14 mouse cellular contexts compared by ENCODE assay signal in the genomic region with DNA sequence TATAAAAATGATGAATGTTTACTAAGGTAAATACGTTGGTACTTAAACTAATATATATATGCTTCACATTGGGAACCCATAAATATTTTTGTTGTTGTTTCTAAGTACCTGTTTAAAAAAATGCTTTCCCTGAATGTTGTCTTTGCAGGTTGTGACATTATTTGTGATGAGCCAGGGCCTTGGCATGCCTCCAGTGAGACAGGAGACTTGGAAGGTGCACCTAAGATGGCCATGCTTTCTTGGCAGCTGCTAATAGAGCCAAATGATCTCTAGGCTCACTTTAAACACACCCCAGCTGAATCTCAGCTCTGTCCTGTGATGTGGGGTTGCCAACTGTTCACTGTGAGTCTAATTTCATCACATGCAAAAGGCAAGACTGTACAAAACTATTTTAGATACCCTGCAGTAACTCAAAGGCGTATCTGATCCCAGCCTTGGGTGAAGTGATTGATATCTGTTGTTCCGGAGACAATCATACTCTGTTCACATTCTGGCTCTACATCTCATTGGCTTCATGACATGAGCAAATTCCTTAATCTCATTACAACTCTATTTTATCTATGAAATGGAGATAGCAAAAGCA.
"Had no signal": no experiment of that assay in that cellular context is flagged by ENCODE, and none has a peak within 500 bp of the region (broad histone marks: within the 10 kb centered on the region; RNA-seq: fewer than 3 reads in every experiment).

No protein-coding gene starts in this region.

- DNase-seq: gastrocnemius, adult 2 months; gastrocnemius, postnatal 10 days; gastrocnemius, postnatal 25 days; heart, adult 11 months; heart, adult 2 months; heart, postnatal 14 days; heart, postnatal 36 days; kidney, adult 11 months; kidney, adult 2 months; kidney, adult 9 months; kidney, postnatal 14 days; kidney, postnatal 36 days; layer of hippocampus, adult 9-11 months; layer of hippocampus, postnatal 36 days had no signal
